Mouse (Mus musculus): ENCODE measurements around the gene Dkk2. TPM values are rescaled to one million over a fixed set of nuclear protein-coding genes. Genes with fewer than 3 reads are reported as not detected.

Dkk2 gene
- polyA plus RNA-seq, 1 experiment = 0.31 TPM

- TF ChIP-seq POLR2A (IDR thresholded peaks at IDR 0.05; ENCODE audit: insufficient read depth, low read length) (no peak), CTCF (IDR thresholded peaks at IDR 0.05; ENCODE audit: low read depth, low read length) (no peak), EP300 (IDR thresholded peaks at IDR 0.05; ENCODE audit: insufficient read depth, low read depth, low read length) (no peak)
Observed at GRCm38 (mm10) chr3:132149446-132150025, 64.4 kb downstream of the Dkk2 start.

GRCm38 (mm10) chr3:132158817-132159216 is 73.7 kb downstream of the Dkk2 start:
- Histone ChIP-seq H3K4me1 (ENCODE audit: control insufficient read depth, insufficient read depth, low read length) (no peaks in the 10 kb centered on the region), H3K9me3 (replicated peaks; ENCODE audit: control insufficient read depth, insufficient read depth, low read length, poor library complexity, severe bottlenecking) (no peaks in the 10 kb centered on the region), H3K9ac (ENCODE audit: low read depth, poor library complexity, severe bottlenecking) (no peak overlapping the region), H3K27ac (ENCODE audit: insufficient read depth, low read length) (no peak overlapping the region), H3K4me3 (ENCODE audit: low read depth, low read length) (no peak overlapping the region), H3K27me3 (ENCODE audit: control insufficient read depth, insufficient read depth, low read length, poor library complexity, severe bottlenecking) (no peaks in the 10 kb centered on the region), H3K36me3 (ENCODE audit: control insufficient read depth, insufficient read depth, low read length, poor library complexity, severe bottlenecking) (no peaks in the 10 kb centered on the region)
- TF ChIP-seq CTCF (IDR thresholded peaks at IDR 0.05; ENCODE audit: low read depth, low read length) = no peak
- no peak for TF ChIP-seq EP300 (IDR thresholded peaks at IDR 0.05; ENCODE audit: insufficient read depth, low read depth, low read length)
- no peak for TF ChIP-seq POLR2A (IDR thresholded peaks at IDR 0.05; ENCODE audit: insufficient read depth, low read length)

More at GRCm38 (mm10) chr3:132149446-132150025, 64.4 kb downstream of the Dkk2 start:
- H3K4me3 ChIP-seq (ENCODE audit: low read depth, low read length) = no peak overlapping the region
- H3K4me1 ChIP-seq (ENCODE audit: control insufficient read depth, insufficient read depth, low read length) = no peaks in the 10 kb centered on the region
- no peaks in the 10 kb centered on the region for H3K9me3 ChIP-seq (replicated peaks; ENCODE audit: control insufficient read depth, insufficient read depth, low read length, poor library complexity, severe bottlenecking)
- H3K27me3 ChIP-seq (ENCODE audit: control insufficient read depth, insufficient read depth, low read length, poor library complexity, severe bottlenecking) = no peaks in the 10 kb centered on the region
- no peak overlapping the region for H3K9ac ChIP-seq (ENCODE audit: low read depth, poor library complexity, severe bottlenecking)
- H3K27ac ChIP-seq (ENCODE audit: insufficient read depth, low read length) = no peak overlapping the region
- no peaks in the 10 kb centered on the region for H3K36me3 ChIP-seq (ENCODE audit: control insufficient read depth, insufficient read depth, low read length, poor library complexity, severe bottlenecking)

GRCm38 (mm10) chr3:132168911-132169310 is 83.8 kb downstream of the Dkk2 start:
- Histone ChIP-seq H3K9ac (ENCODE audit: low read depth, poor library complexity, severe bottlenecking) (no peak overlapping the region), H3K36me3 (ENCODE audit: control insufficient read depth, insufficient read depth, low read length, poor library complexity, severe bottlenecking) (no peaks in the 10 kb centered on the region), H3K4me3 (ENCODE audit: low read depth, low read length) (no peak overlapping the region), H3K9me3 (replicated peaks; ENCODE audit: control insufficient read depth, insufficient read depth, low read length, poor library complexity, severe bottlenecking) (no peaks in the 10 kb centered on the region), H3K4me1 (ENCODE audit: control insufficient read depth, insufficient read depth, low read length) (no peaks in the 10 kb centered on the region), H3K27me3 (ENCODE audit: control insufficient read depth, insufficient read depth, low read length, poor library complexity, severe bottlenecking) (no peaks in the 10 kb centered on the region), H3K27ac (ENCODE audit: insufficient read depth, low read length) (no peak overlapping the region)
- no peak for TF ChIP-seq POLR2A (IDR thresholded peaks at IDR 0.05; ENCODE audit: insufficient read depth, low read length)
- TF ChIP-seq CTCF (IDR thresholded peaks at IDR 0.05; ENCODE audit: low read depth, low read length) = no peak
- no peak for TF ChIP-seq EP300 (IDR thresholded peaks at IDR 0.05; ENCODE audit: insufficient read depth, low read depth, low read length)

GRCm38 (mm10) chr3:132186888-132187552 is 101.9 kb downstream of the Dkk2 start:
- H3K4me1 ChIP-seq (ENCODE audit: control insufficient read depth, insufficient read depth, low read length) = no peaks in the 10 kb centered on the region
- no peaks in the 10 kb centered on the region for H3K9me3 ChIP-seq (replicated peaks; ENCODE audit: control insufficient read depth, insufficient read depth, low read length, poor library complexity, severe bottlenecking)
- no peaks in the 10 kb centered on the region for H3K36me3 ChIP-seq (ENCODE audit: control insufficient read depth, insufficient read depth, low read length, poor library complexity, severe bottlenecking)
- no peaks in the 10 kb centered on the region for H3K27me3 ChIP-seq (ENCODE audit: control insufficient read depth, insufficient read depth, low read length, poor library complexity, severe bottlenecking)
- no peak overlapping the region for H3K4me3 ChIP-seq (ENCODE audit: low read depth, low read length)
- no peak overlapping the region for H3K9ac ChIP-seq (ENCODE audit: low read depth, poor library complexity, severe bottlenecking)
- TF ChIP-seq POLR2A (IDR thresholded peaks at IDR 0.05; ENCODE audit: insufficient read depth, low read length) (no peak), EP300 (IDR thresholded peaks at IDR 0.05; ENCODE audit: insufficient read depth, low read depth, low read length) (no peak), CTCF (IDR thresholded peaks at IDR 0.05; ENCODE audit: low read depth, low read length) (no peak)
- no peak overlapping the region for H3K27ac ChIP-seq (ENCODE audit: insufficient read depth, low read length)

- no peak for TF ChIP-seq CTCF (IDR thresholded peaks at IDR 0.05; ENCODE audit: low read depth, low read length)
- no peak for TF ChIP-seq EP300 (IDR thresholded peaks at IDR 0.05; ENCODE audit: insufficient read depth, low read depth, low read length)
- TF ChIP-seq POLR2A (IDR thresholded peaks at IDR 0.05; ENCODE audit: insufficient read depth, low read length) = no peak
- H3K27ac ChIP-seq (ENCODE audit: insufficient read depth, low read length) = no peak overlapping the region
- H3K36me3 ChIP-seq (ENCODE audit: control insufficient read depth, insufficient read depth, low read length, poor library complexity, severe bottlenecking) = no peaks in the 10 kb centered on the region
- H3K4me1 ChIP-seq (ENCODE audit: control insufficient read depth, insufficient read depth, low read length) = no peaks in the 10 kb centered on the region
- H3K9me3 ChIP-seq (replicated peaks; ENCODE audit: control insufficient read depth, insufficient read depth, low read length, poor library complexity, severe bottlenecking) = no peaks in the 10 kb centered on the region
- H3K4me3 ChIP-seq (ENCODE audit: low read depth, low read length) = no peak overlapping the region
- H3K27me3 ChIP-seq (ENCODE audit: control insufficient read depth, insufficient read depth, low read length, poor library complexity, severe bottlenecking) = no peaks in the 10 kb centered on the region
- H3K9ac ChIP-seq (ENCODE audit: low read depth, poor library complexity, severe bottlenecking) = no peak overlapping the region
Observed at GRCm38 (mm10) chr3:132201950-132202349, 116.9 kb downstream of the Dkk2 start.

GRCm38 (mm10) chr3:132202665-132203064 is 117.6 kb downstream of the Dkk2 start:
- Histone ChIP-seq H3K36me3 (ENCODE audit: control insufficient read depth, insufficient read depth, low read length, poor library complexity, severe bottlenecking) (no peaks in the 10 kb centered on the region), H3K27me3 (ENCODE audit: control insufficient read depth, insufficient read depth, low read length, poor library complexity, severe bottlenecking) (no peaks in the 10 kb centered on the region), H3K4me1 (ENCODE audit: control insufficient read depth, insufficient read depth, low read length) (no peaks in the 10 kb centered on the region), H3K9me3 (replicated peaks; ENCODE audit: control insufficient read depth, insufficient read depth, low read length, poor library complexity, severe bottlenecking) (no peaks in the 10 kb centered on the region), H3K27ac (ENCODE audit: insufficient read depth, low read length) (no peak overlapping the region), H3K9ac (ENCODE audit: low read depth, poor library complexity, severe bottlenecking) (no peak overlapping the region), H3K4me3 (ENCODE audit: low read depth, low read length) (no peak overlapping the region)
- TF ChIP-seq EP300 (IDR thresholded peaks at IDR 0.05; ENCODE audit: insufficient read depth, low read depth, low read length) (no peak), POLR2A (IDR thresholded peaks at IDR 0.05; ENCODE audit: insufficient read depth, low read length) (no peak), CTCF (IDR thresholded peaks at IDR 0.05; ENCODE audit: low read depth, low read length) (no peak)
